Mouse (Mus musculus) heart, postnatal 0 days (tissue): ENCODE results near the gene Dpy19l3. TPM values are rescaled to one million over a fixed set of nuclear protein-coding genes. Genes with fewer than 3 reads are reported as not detected.

Experiments
- ATAC-seq: fragments of 200-750 bp; cut with Nextera tagmentation; 2 replicates; pipeline ENCODE4 v1.8.0; 2017; ENCODE audit warnings: low read depth, moderate number of reproducible peaks, moderate library complexity; ENCODE audit not compliant: insufficient read depth
- DNase-seq: peaks from one replicate; pipeline ENCODE4 v3.0.0-alpha.2; 2016; ENCODE audit warnings: low spot score
- H3K27ac ChIP-seq: fragments of 300-500 bp; sonication (generic); 2 replicates; pipeline ENCODE4 v1.5.1; 2014; ENCODE audit warnings: low read depth, mild to moderate bottlenecking
- H3K27me3 ChIP-seq: fragments of 300-500 bp; sonication (generic); 2 replicates; pipeline ENCODE4 v1.6.1; 2014; ENCODE audit warnings: low read length, mixed read lengths; ENCODE audit not compliant: control insufficient read depth, insufficient read depth
- H3K36me3 ChIP-seq: fragments of 300-500 bp; sonication (generic); replicated peaks from 2 replicates; pipeline ENCODE4 v1.6.1; 2014; ENCODE audit warnings: low read length, mixed read lengths; ENCODE audit not compliant: control insufficient read depth, insufficient read depth
- H3K4me1 ChIP-seq: fragments of 300-500 bp; sonication (generic); 2 replicates; pipeline ENCODE4 v1.6.1; 2014; ENCODE audit warnings: antibody characterized with exemption; ENCODE audit not compliant: control insufficient read depth, insufficient read depth
- H3K4me2 ChIP-seq: fragments of 300-500 bp; sonication (generic); 2 replicates; pipeline ENCODE4 v1.6.1; 2014; ENCODE audit warnings: low read depth, mild to moderate bottlenecking, low read length, moderate library complexity
- H3K4me3 ChIP-seq: fragments of 300-500 bp; sonication (generic); 2 replicates; pipeline ENCODE4 v1.5.1; 2014; ENCODE audit warnings: low read depth, low read length
- H3K9ac ChIP-seq: fragments of 300-500 bp; sonication (generic); replicated peaks from 2 replicates; pipeline ENCODE4 v1.6.1; 2014; ENCODE audit warnings: low read depth, low read length, mixed read lengths
- H3K9me3 ChIP-seq: fragments of 300-500 bp; sonication (generic); replicated peaks from 2 replicates; pipeline ENCODE4 v1.6.1; 2016; ENCODE audit warnings: low read length; ENCODE audit not compliant: control insufficient read depth
- CTCF ChIP-seq: IDR thresholded peaks from 2 replicates; pipeline ENCODE4 v1.5.1; 2016; ENCODE audit warnings: antibody characterized with exemption, control low read depth, low read depth
- EP300 ChIP-seq: IDR thresholded peaks from 2 replicates; pipeline ENCODE4 v1.6.1; 2016; ENCODE audit warnings: antibody characterized with exemption, low read depth
- WGBS: fragments of 180-500 bp; shearing (Covaris S2); extraction: QIAGEN DNeasy Blood & Tissue Kit; methylation state at CpG from one replicate; pipeline ENCODE4 v1.1.7; 2014; 5-methylcytosine and 5-hydroxymethylcytosine counted together
- polyA plus RNA-seq: library from polyadenylated mRNA; unstranded; fragments of >200 nt; fragmentation: Nextera tagmentation; extraction: Ambion mirVana; gene quantifications from 2 replicates; pipeline ENCODE4 v1.2.1, GENCODE M21; 2015
- total RNA-seq: library from RNA; depleted of rRNA; stranded (reverse); fragments of >200 nt; gene quantifications from 2 replicates; pipeline ENCODE4 v1.2.3, GENCODE M21; 2014; ENCODE audit warnings: low replicate concordance

Gene Dpy19l3
- total and polyA plus RNA-seq, 2 experiments from 2014 or later: 1.1 to 4.9 TPM

- H3K4me1 ChIP-seq: no peaks in the 10 kb centered on the region
- WGBS: 94% methylated on average over 12 of the region's 12 CpGs
- no peak overlapping the region for H3K4me2 ChIP-seq
- H3K9me3 ChIP-seq: no peaks in the 10 kb centered on the region
- TF ChIP-seq CTCF (no peak), EP300 (no peak)
- no peak overlapping the region for H3K27ac ChIP-seq
- DNase-seq (no peak), ATAC-seq (no peak)
- no peak overlapping the region for H3K9ac ChIP-seq
- no peaks in the 10 kb centered on the region for H3K36me3 ChIP-seq
- no peak overlapping the region for H3K4me3 ChIP-seq
- no peaks in the 10 kb centered on the region for H3K27me3 ChIP-seq
These were observed 25.9 kb downstream of the Dpy19l3 start for GRCm38 (mm10) chr7:35728376-35728775.

- TF ChIP-seq EP300 (no peak), CTCF (no peak)
- ATAC-seq (no peak), DNase-seq (no peak)
- Histone ChIP-seq H3K9me3 (no peaks in the 10 kb centered on the region), H3K4me3 (no peak overlapping the region), H3K27me3 (no peaks in the 10 kb centered on the region), H3K4me2 (no peak overlapping the region), H3K4me1 (no peaks in the 10 kb centered on the region), H3K9ac (no peak overlapping the region), H3K27ac (no peak overlapping the region), H3K36me3 (no peaks in the 10 kb centered on the region)
- 87% methylated on average over 2 of the region's 2 CpGs for WGBS
These were observed 31.2 kb downstream of the Dpy19l3 start for GRCm38 (mm10) chr7:35723035-35723434.

- no peak overlapping the region for H3K9ac ChIP-seq
- H3K27me3 ChIP-seq: no peaks in the 10 kb centered on the region
- no peak overlapping the region for H3K4me2 ChIP-seq
- H3K27ac ChIP-seq: no peak overlapping the region
- 0 out of 2 replicates have a peak, but pooled peaks cover 7% of the 10 kb centered on the region for H3K36me3 ChIP-seq
- WGBS: 80% methylated on average over 8 of the region's 8 CpGs
- DNase-seq (no peak), ATAC-seq (no peak)
- H3K9me3 ChIP-seq: no peaks in the 10 kb centered on the region
- H3K4me3 ChIP-seq: no peak overlapping the region
- H3K4me1 ChIP-seq: no peaks in the 10 kb centered on the region
- TF ChIP-seq CTCF (peak; percentile 22), EP300 (no peak)
These were observed 35.7 kb downstream of the Dpy19l3 start for GRCm38 (mm10) chr7:35718421-35719178.

GRCm38 (mm10) chr7:35710366-35710765 lies 43.9 kb downstream of the Dpy19l3 start:
- H3K4me1 ChIP-seq: no peaks in the 10 kb centered on the region
- TF ChIP-seq CTCF: no peak
- TF ChIP-seq EP300: no peak
- H3K27ac ChIP-seq: no peak overlapping the region
- H3K4me3 ChIP-seq: no peak overlapping the region
- no peak overlapping the region for H3K9ac ChIP-seq
- peaks cover 12% of the 10 kb centered on the region; the same call in 1 of the 2 replicates for H3K36me3 ChIP-seq
- ATAC-seq (no peak), DNase-seq (no peak)
- no peaks in the 10 kb centered on the region for H3K9me3 ChIP-seq
- 86% methylated on average over 5 of the region's 5 CpGs for WGBS
- no peak overlapping the region for H3K4me2 ChIP-seq
- no peaks in the 10 kb centered on the region for H3K27me3 ChIP-seq

- no peak overlapping the region for H3K27ac ChIP-seq
- H3K9me3 ChIP-seq: no peaks in the 10 kb centered on the region
- DNase-seq: no peak
- no peaks in the 10 kb centered on the region for H3K27me3 ChIP-seq
- ATAC-seq: no peak
- no peak overlapping the region for H3K9ac ChIP-seq
- H3K4me2 ChIP-seq: no peak overlapping the region
- H3K4me3 ChIP-seq: no peak overlapping the region
- H3K36me3 ChIP-seq: peaks cover 2% of the 10 kb centered on the region; the same call in 1 of the 2 replicates
- no peaks in the 10 kb centered on the region for H3K4me1 ChIP-seq
- TF ChIP-seq CTCF (no peak), EP300 (no peak)
- WGBS: 73% methylated on average over 16 of the region's 16 CpGs
These were observed 46.2 kb downstream of the Dpy19l3 start for GRCm38 (mm10) chr7:35708101-35708500.

- Histone ChIP-seq H3K4me2 (no peak overlapping the region), H3K36me3 (no peaks in the 10 kb centered on the region), H3K9ac (no peak overlapping the region), H3K9me3 (no peaks in the 10 kb centered on the region), H3K27me3 (no peaks in the 10 kb centered on the region), H3K4me1 (no peaks in the 10 kb centered on the region), H3K27ac (no peak overlapping the region), H3K4me3 (no peak overlapping the region)
- WGBS: 77% methylated on average over 8 of the region's 8 CpGs
- no peak for TF ChIP-seq EP300
- TF ChIP-seq CTCF: no peak
- no peak for DNase-seq
- ATAC-seq: no peak
These were observed 55.2 kb downstream of the Dpy19l3 start for GRCm38 (mm10) chr7:35699005-35699404.
